Mouse (Mus musculus): ENCODE data around the gene Atpif1.

GRCm38 (mm10) chr4:132513395-132514273, 19.8 kb downstream of the Atpif1 start:
- TF ChIP-seq TCF3 (IDR thresholded peaks at IDR 0.05; ENCODE audit: insufficient read length, low read depth) = no peak
- TF ChIP-seq POLR2A (IDR thresholded peaks at IDR 0.05; ENCODE audit: insufficient read length, low read depth) = peak; percentile 81
- no peak for TF ChIP-seq USF1 (IDR thresholded peaks at IDR 0.05; ENCODE audit: low read depth)
- TF ChIP-seq TCF12 (IDR thresholded peaks at IDR 0.05; ENCODE audit: insufficient read depth, poor library complexity, severe bottlenecking) = no peak
- TF ChIP-seq MYOG (IDR thresholded peaks at IDR 0.05; ENCODE audit: control insufficient read depth in 1 of 3, insufficient read depth in 1 of 3, insufficient read length in 2 of 3, low read depth in 2 of 3) = peak in 1 of 3 experiments; percentile 37
- peak in 1 of 3 experiments; percentile 28 for TF ChIP-seq MYOD1 (IDR thresholded peaks at IDR 0.05; ENCODE audit: control insufficient read depth in 1 of 3, insufficient read length in 2 of 3, low read depth in 2 of 3)
- TF ChIP-seq POLR2AphosphoS2 (IDR thresholded peaks at IDR 0.05; ENCODE audit: insufficient read length, low read depth) = peak; percentile 92
- peak; percentile 100 for TF ChIP-seq CEBPB (IDR thresholded peaks at IDR 0.05; ENCODE audit: insufficient read depth, poor library complexity, severe bottlenecking)

Measured in myocyte (in vitro differentiated cells).